Mouse (Mus musculus): ENCODE data around the gene Ank2.
A peak's percentile ranks its signal among the peaks of the same experiment; 100 is the strongest.
"Not testable (repeated sequence)": the region's sequence is repeated elsewhere in the genome, so short reads cannot be mapped to it uniquely, and the experiment has no call there.

Ank2 gene

DNA sequence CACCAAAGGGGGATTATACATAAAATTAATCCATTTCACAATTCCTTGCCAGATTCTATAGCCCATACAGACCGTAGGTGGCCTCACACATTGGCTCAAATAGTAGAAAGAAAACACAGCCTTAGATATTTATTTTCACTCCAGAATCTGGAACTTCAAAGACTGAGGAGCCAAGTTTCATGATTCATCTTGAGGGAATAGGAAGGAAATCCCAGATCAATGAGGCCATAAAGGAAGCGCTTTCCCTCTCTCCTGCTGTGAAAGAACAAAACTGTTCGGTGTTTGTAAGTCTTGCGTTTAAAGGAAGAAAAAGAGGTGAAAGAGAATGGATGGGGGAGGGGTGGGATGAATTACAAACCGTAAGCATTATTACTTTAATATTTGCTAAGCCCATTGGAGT lies 137.8 kb downstream of the Ank2 start:
- DNase-seq (ENCODE audit: low spot score in 2 of 2), result no peak

DNA sequence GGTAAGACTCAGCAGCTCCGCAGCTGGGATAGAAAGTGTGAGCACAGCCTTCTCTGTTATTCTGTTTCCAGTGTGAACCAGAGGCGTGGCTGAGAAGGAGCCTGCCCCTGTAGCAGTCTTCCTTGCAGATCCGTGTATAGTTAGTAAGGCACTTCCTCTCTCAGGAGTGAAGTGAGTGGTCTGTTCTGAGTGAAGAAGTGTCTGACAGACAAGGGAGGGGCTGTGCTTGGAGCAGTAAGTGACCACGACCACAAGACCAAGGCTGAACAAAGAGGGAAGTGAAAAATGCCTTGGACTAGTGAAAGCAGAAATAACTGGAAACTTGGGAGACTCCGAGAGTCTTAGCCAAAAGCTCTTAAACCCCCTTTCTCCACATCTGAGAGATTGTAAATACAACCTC lies 143.9 kb downstream of the Ank2 start:
- DNase-seq (ENCODE audit: low spot score in 2 of 2), result peak; percentile 11 to 21

DNA sequence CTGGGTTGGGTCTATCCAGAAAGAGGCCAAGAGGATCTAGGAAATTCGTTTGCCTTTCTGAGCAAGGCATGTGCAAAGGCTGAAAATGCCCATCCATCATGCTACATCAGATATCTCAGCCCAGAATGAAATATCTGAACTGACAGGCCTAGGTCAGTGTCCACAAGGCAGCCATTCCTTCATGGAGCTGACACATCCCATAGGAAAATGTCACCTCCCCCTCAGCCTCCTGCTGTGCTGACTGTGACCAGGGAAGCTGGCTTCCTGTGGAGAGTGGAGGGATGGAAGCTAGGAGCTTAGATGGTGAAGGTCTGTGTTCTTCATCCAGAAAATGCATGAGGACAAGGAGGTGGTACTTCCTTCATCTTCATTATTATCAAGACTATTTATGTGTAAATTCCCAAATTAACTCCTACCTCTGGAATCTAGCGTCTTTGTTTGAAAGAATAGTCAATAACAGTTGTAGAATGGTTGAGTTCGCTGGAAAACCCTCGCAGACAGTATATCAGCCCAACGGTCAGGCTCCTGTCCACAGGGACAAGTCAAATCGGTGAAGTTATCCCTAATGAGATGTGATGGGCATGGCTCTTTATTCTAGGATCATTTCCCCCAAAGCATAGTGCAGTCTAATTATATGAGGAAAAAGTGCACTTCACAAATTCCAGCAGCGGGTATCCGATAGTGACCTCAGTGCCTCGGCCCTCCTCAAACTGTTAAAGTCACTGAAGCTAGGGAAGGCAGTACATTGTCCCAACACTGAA lies 148.4 kb downstream of the Ank2 start:
- no peak for DNase-seq (ENCODE audit: low spot score in 2 of 2)

DNA sequence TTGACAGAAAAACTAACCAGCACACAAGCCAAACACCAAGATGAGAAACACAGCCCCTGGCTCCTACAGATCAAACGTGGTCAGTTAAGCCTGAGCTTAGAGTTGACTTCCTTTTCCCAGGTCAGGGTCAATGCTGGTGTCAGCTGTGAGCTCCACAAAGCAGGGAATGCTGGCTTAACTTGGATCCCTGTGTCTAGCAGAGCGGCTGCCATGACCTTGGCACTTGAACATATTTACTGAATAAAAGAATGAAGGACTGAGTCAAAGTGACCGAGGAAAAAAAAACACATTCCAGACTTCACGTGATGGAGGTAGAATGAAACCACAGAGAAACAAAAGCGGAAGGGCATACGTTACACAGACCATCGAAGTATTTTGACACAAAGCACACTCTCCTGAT lies 150.2 kb downstream of the Ank2 start:
- DNase-seq (ENCODE audit: low spot score in 2 of 2), result no peak

DNA sequence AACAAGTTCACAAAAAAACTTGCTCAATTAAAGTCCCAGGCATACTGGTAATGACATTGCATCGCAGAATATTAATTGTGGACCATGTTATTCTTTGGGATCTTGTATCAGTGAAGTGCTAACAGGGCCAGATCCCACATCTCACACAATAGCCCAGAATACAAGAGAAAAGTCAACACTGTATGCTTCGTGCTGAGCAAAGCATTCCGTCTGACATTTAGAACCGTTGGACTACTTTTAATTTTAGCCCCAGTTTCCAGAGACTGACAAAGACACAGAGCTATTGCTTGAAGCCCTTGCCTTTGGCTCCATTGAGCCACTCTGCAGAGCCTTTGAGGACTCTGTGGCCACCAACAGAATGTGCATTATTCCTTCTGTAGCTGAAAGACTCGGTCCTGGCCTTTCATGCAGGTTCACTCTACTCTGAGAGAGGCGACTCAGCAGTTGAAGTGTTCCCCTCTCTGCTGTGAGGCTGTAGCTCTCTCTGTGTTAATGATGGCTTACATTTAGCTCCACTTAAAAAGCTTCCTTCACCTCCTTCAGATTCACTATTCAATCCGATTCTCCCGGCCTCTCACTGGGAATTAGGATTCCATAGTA lies 153.2 kb downstream of the Ank2 start:
- DNase-seq (ENCODE audit: low spot score in 2 of 2), result no peak

DNA sequence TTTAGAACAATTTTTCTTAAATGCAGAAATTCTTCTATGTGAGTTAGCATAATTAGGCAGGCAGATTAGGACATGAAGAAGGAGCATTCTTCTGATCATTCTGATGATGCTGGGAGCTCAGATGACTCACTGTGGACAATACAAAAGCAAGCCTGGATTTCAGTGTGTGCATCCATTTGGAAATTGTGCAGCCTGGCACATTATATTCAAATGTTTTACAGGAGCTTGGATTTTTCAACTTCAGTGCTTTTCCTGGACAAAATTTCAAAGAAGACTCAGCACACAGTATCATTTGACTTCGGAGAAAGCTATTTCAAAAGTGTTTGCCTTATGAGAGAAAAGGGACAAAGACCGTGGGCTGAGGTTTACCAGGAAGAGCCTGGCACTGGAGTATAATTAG lies 157.8 kb downstream of the Ank2 start:
- no peak for DNase-seq (ENCODE audit: low spot score in 2 of 2)

DNA sequence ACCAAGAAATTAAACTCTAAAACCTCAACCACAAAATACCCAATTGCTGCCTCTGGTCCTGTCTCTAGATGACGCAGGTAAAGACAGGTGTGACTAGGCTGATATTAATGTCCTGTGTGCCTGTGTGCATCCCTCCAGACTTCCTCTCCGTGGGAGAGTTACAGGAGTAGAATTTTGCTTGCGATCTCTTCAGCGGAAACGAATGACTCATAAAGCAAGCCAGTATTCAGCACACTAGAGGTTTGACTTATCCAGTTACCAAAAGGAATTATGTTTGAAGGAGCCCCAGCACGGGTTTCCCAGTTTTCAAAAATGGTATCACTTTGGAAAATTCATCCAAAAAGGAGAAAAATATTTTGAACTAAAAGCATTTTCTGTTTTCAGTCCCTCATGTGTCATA lies 164.3 kb downstream of the Ank2 start:
- DNase-seq (ENCODE audit: low spot score in 2 of 2), result no peak

DNA sequence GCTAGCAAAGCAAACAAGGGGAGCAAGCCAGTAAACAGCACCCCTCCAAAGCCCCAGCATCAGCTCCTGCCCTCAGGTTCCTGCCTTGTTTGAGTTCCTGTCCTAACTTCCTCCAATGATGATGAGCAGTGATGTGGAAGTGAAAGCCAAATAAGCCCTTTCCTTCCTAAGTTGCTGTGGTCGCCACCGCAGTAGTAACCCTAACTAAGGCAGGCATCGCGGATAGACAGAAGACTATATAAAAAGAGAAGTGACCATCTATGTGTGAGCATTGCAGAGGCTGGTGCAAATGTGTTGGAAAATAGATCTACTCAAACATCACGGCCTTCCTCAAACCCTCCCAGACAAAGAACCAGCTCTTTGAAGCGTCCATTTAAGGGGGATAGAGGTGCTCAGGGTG lies 167.6 kb downstream of the Ank2 start:
- no peak for DNase-seq (ENCODE audit: low spot score in 2 of 2)

DNA sequence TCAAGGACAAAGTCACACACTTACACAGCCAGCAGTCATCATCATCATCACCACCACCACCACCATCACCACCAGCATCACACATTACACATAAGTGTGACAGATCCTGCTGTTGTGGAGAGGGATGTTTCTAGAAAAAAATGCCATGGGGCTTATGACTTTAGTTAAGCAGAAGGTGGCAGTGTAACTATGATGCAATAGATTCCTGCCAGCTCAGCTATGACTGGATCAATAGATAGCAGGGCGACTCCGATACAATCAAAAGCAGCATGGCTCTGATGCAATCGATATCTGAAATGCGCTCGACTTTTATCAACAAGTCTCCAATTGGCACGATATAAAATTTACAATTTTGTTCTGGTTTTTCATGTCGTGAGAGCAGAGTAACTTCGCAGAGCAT lies 172.8 kb downstream of the Ank2 start:
- no peak for DNase-seq (ENCODE audit: low spot score in 2 of 2)

DNA sequence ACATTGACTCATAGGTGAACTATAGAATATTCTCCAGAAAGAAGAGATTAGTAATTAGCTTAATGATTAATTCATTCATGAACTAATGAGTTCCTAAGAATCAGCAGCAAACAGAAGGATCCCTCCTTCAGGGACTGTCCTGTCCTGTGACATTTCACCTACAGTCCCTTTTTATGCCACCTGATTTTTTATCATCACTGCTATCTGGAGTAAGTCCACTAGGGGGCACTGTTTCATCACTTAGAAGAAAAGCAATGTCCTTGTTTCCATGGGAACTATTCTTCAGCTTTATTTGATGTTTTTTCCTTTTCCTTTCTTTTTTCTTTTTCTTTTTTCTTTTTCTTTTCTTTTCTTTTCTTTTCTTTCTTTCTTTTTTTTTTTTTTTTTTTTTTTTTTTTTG lies 176.3 kb downstream of the Ank2 start:
- peak in 1 of 2 experiments; percentile 13 for DNase-seq (ENCODE audit: low spot score in 2 of 2)

DNA sequence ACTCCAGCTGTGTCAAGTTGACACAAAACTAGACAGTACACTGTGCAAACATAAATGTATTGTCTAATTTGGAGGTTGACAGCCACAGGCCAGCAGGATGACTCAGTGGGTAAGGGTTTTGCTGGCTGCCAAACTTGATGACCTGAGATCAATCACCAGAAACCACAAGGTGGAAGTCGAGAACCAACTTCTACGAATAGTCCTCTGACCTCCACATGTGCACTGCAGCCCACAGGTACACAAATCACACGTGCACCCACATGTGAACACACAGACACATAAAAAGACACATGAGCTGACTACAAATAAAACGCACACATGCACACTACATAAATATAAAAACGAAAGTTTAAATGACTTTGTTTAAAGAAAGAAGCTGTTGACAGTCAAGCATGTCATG lies 177.5 kb downstream of the Ank2 start:
- DNase-seq (ENCODE audit: low spot score in 2 of 2), result no peak

DNA sequence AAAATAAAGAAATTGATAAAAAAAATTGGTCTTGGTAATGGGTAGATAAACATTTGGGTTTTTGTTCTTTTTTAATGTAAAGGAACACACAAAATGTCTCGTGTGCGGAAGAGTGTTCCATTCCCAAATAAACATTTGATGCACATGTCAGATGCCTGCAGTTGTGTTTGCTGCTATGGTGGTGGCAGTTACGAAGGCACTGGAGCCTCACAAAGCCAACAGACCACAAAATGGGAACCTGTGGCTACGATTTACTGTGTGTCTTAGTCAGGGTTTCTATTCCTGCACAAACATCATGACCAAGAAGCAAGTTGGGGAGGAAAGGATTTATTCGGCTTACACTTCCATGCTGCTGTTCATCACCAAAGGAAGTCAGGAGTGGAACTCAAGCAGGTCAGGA lies 178.1 kb downstream of the Ank2 start:
- not testable (repeated sequence) for DNase-seq (ENCODE audit: low spot score in 2 of 2)

DNA sequence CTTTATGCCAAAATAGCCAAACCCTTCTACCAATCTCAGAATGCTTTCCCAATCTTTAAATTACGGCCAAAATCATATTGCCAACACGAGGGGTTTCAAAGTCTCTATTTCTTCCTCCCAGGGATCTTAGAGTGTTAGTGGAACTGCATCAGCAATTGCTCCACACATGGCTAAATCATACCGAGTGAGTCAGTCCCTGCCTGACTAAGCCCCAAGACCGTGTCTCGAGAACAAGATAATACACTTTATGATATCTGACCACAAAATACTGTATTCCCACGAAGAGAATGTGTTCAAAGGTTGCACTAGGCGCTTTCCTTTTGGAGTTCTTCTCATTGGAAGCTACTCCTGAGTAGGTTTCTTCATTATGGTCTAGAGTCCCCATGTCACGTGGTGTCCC lies 178.8 kb downstream of the Ank2 start:
- no peak for DNase-seq (ENCODE audit: low spot score in 2 of 2)

DNA sequence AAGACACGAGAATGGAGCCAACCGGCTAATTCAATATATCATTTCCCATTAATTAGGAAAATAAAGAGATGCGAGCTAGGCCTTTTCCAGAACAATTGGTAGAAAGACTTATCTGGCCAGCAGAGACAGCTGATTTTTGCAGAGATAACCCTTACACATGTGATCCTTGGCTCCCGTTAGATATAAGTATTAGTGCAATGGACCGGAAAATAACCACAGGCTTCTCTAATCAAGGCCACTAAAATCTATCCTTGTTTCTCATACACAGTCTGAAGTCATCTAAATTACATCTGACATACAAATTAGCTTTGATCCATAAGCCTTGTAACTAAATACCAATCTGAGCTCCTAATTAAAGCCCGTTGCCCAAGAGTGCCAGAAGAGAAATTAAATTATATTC lies 181.5 kb downstream of the Ank2 start:
- no peak for DNase-seq (ENCODE audit: low spot score in 2 of 2)

DNA sequence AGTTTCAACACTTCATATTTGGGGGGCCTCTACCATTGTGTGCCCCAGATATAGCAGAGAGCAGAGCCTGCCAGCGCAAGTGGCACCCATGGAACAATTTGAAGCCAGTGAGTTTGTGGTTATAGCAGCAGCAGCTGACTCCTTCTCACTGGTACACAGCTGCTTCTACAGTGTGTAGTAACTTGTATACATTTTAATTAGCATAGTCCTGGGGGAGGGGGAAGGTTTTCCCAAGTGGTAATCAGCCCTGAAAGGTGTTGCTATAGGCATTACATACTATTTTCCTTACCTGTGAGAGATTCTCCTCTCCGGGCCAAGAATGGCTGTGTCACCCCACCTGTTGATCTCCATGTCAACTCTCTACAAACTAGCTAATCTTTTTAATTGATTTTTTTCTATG lies 182.4 kb downstream of the Ank2 start:
- no peak for DNase-seq (ENCODE audit: low spot score in 2 of 2)

DNA sequence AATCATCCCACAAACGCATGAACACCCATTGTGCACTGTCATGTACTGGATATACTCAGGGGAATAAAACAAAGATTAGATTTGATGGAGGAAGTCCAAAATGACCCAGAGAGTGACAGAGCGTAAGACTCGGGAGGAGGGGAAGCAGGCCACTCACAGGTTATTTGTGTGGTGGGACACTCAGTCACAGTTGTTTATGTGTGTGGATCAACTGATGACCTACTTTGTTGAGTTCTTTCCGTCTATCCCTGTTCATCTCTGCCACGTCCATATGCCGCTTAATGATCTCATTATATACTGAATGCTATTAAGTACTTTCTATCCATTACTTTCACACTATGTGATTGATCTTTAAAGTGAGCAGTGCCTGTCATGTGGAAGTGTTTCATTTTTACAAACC lies 187.6 kb downstream of the Ank2 start:
- no peak for DNase-seq (ENCODE audit: low spot score in 2 of 2)

DNA sequence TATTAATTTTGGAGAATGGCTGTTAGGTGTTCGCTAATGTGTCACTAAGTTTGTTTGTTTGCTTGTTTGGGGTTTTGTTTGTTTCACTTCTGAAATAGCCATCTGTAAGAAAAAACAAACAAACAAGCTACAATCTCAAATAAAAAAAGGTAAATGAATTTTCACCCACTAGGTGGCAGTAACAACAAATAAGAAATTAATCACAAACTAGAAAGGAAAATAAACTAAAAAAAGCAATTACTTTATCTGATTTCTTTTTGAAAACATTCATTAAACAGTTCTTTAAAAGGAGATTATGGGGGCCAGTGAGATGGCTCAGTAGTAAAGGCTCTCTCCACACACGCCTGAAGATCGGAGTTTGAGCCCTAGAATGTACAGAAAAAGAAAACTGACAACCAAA lies 189.1 kb downstream of the Ank2 start:
- no peak for DNase-seq (ENCODE audit: low spot score in 2 of 2)

DNA sequence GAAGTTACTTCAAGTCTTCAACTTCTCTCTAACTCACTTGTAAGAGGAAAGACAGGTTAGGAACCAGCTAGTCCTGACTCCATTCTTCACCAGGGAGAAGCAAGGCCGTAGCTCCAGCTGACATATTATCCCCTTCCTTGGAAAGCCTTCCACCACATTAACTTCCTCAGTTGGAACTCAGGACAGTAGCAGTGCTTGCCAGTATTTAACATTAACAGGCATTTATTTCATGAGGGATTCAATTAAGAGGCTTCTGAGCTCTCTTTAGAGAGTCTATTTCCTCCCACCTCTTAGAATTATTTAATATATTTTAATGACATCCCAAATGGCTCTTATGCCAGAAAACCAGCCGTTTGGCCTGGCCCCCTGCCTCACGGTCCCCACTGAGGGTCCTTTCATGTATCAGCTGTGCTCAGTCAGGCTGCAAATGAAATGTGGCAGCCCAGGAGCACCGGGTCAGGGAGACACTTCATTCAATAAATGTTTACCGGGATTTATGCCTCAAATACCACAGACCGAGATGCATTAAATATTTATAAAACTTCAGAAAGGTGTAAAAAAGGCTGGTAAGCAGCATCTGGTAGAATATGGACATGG lies 195.1 kb downstream of the Ank2 start:
- no peak for DNase-seq (ENCODE audit: low spot score in 2 of 2)

DNA sequence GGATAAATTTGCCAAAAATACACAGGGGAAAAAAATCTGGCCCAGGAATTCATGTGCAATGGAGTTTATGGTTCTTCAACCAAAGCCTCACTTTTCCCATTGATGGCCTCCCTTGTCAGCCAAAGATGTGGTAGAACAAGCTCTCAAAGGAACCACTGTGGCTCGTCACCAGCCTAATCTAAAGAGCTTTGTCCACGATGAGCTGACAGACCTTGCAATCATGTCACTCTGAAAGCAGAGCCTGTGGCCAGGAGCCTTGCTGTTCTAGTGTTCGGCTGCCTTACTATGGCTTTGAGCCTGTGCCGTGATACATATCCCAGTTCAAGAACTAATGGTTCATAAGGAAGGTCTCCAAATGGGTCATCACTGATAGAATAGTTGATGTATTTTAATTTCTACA lies 196.1 kb downstream of the Ank2 start:
- DNase-seq (ENCODE audit: low spot score in 2 of 2), result no peak

DNA sequence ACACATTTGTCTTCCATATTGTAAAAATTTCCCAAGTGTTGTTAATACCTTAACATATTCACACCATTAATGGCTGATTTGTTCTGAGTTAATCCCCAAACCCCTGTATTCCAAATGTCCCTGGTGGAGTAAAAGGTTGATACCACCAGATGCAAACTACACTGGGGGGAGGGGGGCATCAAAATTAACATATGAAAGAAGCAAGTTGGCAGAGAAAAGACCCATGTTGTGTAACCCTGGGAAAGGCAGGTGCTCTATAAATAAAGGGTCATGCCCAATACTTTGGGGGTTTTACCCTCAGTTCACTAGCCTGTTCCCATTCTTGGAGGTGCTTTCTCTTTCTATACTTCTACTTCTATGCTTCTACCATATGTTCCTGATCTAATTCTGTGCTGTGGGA lies 198.4 kb downstream of the Ank2 start:
- no peak for DNase-seq (ENCODE audit: low spot score in 2 of 2)

DNA sequence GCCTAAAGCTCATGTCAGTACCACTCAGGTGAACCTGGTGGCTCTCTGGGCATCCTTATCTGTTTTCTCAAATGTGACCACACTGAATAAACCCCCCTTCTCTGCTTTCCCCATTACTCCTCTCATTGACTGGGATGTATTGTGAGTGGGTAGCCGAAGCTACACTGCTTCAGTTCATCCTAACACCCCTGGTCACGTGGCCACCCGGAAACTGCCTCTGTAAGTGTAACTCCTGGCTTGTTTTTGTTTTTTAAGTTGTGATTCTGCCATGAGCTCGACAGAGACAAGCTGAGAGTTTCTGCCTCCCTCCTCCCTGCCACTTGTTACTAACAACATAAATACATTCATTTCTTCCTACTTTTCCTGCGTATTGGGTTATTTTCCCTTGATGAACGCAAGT lies 203.2 kb downstream of the Ank2 start:
- DNase-seq (ENCODE audit: low spot score in 2 of 2), result no peak

DNA sequence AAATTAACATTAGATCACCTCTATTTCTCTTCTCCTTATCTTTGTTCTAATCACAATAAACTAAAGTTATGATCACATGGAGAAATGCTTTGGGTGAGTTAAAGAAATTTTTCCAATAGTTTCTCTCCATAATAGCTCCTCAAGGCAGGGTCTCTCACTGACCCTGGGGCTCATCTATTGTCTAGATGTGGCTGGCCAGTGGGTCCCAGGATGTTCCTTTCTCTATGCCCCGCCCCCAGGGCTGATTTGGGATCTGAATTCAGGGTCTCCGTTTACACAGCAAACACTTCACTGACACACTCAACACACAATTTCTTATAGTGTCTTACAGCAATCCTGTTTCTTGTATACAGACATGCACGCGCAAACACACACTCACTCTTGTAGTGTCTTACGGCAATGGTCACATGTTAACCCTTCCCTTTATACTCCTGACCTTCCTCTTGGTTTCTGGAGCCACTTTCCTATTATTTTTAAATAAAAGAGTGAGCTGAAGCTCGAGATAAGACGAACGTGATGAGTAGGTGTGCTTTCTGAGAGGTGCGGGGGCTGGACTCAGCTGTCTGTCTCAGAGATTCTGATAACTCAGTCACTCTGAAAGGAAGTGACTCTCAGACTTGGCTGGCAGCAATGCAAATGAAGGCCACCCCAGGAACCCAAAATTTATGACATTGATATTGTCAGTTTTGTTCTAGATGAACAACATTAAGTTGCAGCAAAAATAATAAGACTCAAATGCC lies 204.4 kb downstream of the Ank2 start:
- no peak for DNase-seq (ENCODE audit: low spot score in 2 of 2)

DNA sequence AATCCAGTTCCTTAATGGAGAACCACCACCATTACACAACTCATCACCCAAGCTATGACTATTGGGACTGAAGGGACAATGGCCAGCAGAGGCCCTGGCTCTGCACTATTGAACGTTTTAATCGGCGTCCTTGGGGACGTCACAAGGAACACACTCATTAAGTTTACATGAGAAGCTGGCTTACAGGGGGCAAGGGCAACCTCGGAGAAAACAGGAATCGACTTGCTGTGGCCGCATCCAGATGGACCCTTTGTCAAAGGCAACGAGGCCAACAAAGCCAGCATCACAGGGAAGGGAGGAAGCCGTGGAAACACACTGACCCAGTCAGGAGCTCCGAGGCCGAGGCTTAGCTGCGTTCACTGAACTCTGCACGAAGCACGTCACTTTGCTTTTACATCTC lies 205.1 kb downstream of the Ank2 start:
- DNase-seq (ENCODE audit: low spot score in 2 of 2), result no peak

Data from spleen, postnatal 36 days (tissue).